In the genomic region with DNA sequence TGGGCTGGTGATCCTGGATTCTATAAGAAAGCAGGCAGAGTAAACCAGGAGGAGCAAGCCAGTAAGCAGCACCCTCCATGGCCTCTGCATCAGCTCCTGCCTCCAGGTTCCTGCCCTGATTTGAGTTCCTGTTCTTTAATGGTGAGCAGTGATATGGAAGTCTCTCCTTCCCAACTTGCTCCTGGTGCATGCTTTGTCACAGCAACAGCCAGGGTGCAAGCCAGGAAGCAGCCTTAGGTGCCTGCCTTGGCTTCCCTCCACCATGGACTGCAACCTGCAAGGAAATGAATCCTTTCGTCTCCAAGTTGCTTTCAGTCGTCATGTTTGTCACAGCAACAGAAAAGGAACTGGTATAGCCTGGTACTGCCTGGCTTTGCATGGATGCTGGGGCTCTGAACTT, we compare ENCODE assay signal across 34 mouse cellular contexts.
"Had no signal": no experiment of that assay in that cellular context is flagged by ENCODE, and none has a peak within 500 bp of the region (broad histone marks: within the 10 kb centered on the region; RNA-seq: fewer than 3 reads in every experiment).

No protein-coding gene starts in this region.

- DNase-seq: heart, postnatal 10 days; heart, postnatal 14 days; heart, postnatal 36 days; heart, postnatal 4 days; kidney, adult 11 months; kidney, adult 18-20 months; kidney, adult 2 months; kidney, adult 8-10 months; kidney, adult 9 months; kidney, postnatal 10 days; kidney, postnatal 14 days; kidney, postnatal 25 days; kidney, postnatal 36 days; kidney, postnatal 4 days; layer of hippocampus, adult 9-11 months; layer of hippocampus, postnatal 36 days had no signal

- H3K9ac ChIP-seq: heart, embryonic 12.5 days; heart, embryonic 13.5 days; heart, embryonic 15.5 days; hindbrain, embryonic 12.5 days; hindbrain, embryonic 13.5 days; hindbrain, embryonic 14.5 days; hindbrain, embryonic 15.5 days; intestine, embryonic 15.5 days; kidney, embryonic 15.5 days had no signal

- H3K27ac ChIP-seq: heart, embryonic 13.5 days; heart, embryonic 15.5 days; hindbrain, embryonic 10.5 days; hindbrain, embryonic 12.5 days; hindbrain, embryonic 13.5 days; hindbrain, embryonic 14.5 days; hindbrain, embryonic 15.5 days; hindbrain, postnatal 0 days; intestine, embryonic 15.5 days; kidney, embryonic 15.5 days; kidney, postnatal 0 days; layer of hippocampus, adult 2 months had no signal

- H3K27me3 ChIP-seq: heart, embryonic 12.5 days; heart, embryonic 13.5 days; heart, embryonic 15.5 days; hindbrain, embryonic 12.5 days; hindbrain, embryonic 13.5 days; hindbrain, embryonic 15.5 days; intestine, embryonic 15.5 days; kidney, embryonic 15.5 days had no signal

- H3K4me2 ChIP-seq: heart, embryonic 11.5 days; heart, embryonic 12.5 days; heart, embryonic 13.5 days; heart, embryonic 15.5 days; hindbrain, embryonic 12.5 days; hindbrain, embryonic 13.5 days; hindbrain, embryonic 14.5 days; hindbrain, embryonic 15.5 days; intestine, embryonic 15.5 days; kidney, embryonic 15.5 days had no signal

- ATAC-seq: hindbrain, embryonic 16.5 days; hindbrain, postnatal 0 days; inflammation-experienced regulatory T-cells, adult 6 months; intestine, embryonic 15.5 days; intestine, embryonic 16.5 days; intestine, postnatal 0 days had no signal

- H3K4me3 ChIP-seq: heart, embryonic 12.5 days; heart, embryonic 13.5 days; heart, embryonic 15.5 days; hindbrain, embryonic 10.5 days; hindbrain, embryonic 12.5 days; hindbrain, embryonic 13.5 days; hindbrain, embryonic 15.5 days; intestine, embryonic 15.5 days; kidney, embryonic 15.5 days; layer of hippocampus, adult 2 months had no signal

- H3K9me3 ChIP-seq: heart, embryonic 12.5 days; heart, embryonic 13.5 days; heart, embryonic 15.5 days; hindbrain, embryonic 10.5 days; hindbrain, embryonic 12.5 days; hindbrain, embryonic 13.5 days; hindbrain, embryonic 15.5 days; intestine, embryonic 15.5 days; kidney, embryonic 15.5 days had no signal

- H3K36me3 ChIP-seq: heart, embryonic 12.5 days; heart, embryonic 13.5 days; heart, embryonic 15.5 days; hindbrain, embryonic 10.5 days; hindbrain, embryonic 12.5 days; hindbrain, embryonic 13.5 days; hindbrain, embryonic 15.5 days; intestine, embryonic 15.5 days; kidney, embryonic 15.5 days had no signal
